Mouse (Mus musculus): ENCODE results near the gene Bhlhe23. TPM values are rescaled to one million over a fixed set of nuclear protein-coding genes. Genes with fewer than 3 reads are reported as not detected.
A peak's percentile ranks its signal among the peaks of the same experiment; 100 is the strongest.

Gene Bhlhe23
- polyA plus RNA-seq, 1 experiment from 2014 or later = not detected

GRCm38 (mm10) chr2:180809510-180809909 lies 32.8 kb upstream of the Bhlhe23 start:
- H3K4me3 ChIP-seq (ENCODE audit: low read length) = no peak overlapping the region
- H3K4me1 ChIP-seq (ENCODE audit: control insufficient read depth, insufficient read depth, low read length) = no peaks in the 10 kb centered on the region
- ATAC-seq (ENCODE audit: low FRiP score, low TSS enrichment) = no peak
- H3K4me2 ChIP-seq (replicated peaks; ENCODE audit: low read depth, low read length) = no peak overlapping the region
- no peak overlapping the region for H3K9ac ChIP-seq (ENCODE audit: low read depth, low read length)
- H3K36me3 ChIP-seq (ENCODE audit: control insufficient read depth, insufficient read depth, low read length) = no peaks in the 10 kb centered on the region
- WGBS = 76% methylated on average over 10 of the region's 10 CpGs
- H3K27ac ChIP-seq (ENCODE audit: low read depth, low read length) = no peak overlapping the region
- H3K9me3 ChIP-seq (ENCODE audit: control insufficient read depth, low read length) = no peaks in the 10 kb centered on the region
- no peaks in the 10 kb centered on the region for H3K27me3 ChIP-seq (ENCODE audit: control insufficient read depth, insufficient read depth, low read length)

DNA sequence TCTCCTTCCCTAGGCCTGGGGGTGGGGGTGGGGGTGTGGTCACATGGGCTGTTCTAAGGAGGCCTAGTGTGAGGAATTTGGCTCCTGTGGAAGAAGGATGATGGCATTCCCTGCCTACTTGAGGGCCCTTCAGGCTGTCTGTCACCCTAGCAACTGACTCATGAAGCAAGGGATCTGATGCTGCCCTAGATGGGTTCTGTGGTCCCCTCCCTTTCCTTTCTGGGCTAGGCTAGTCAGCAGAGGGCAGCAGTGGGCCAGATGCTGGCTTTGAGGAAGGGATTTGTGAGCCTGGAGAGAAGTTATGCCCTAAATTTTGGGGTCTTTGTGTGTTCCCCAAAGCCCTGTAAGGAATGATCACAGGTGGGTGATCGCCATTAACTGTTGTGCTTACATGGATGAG lies 29.3 kb upstream of the Bhlhe23 start:
- H3K27me3 ChIP-seq (ENCODE audit: control insufficient read depth, insufficient read depth, low read length) = no peaks in the 10 kb centered on the region
- H3K9me3 ChIP-seq (ENCODE audit: control insufficient read depth, low read length) = no peaks in the 10 kb centered on the region
- WGBS = 59% methylated on average over 1 of the region's 1 CpGs
- no peaks in the 10 kb centered on the region for H3K36me3 ChIP-seq (ENCODE audit: control insufficient read depth, insufficient read depth, low read length)
- H3K4me1 ChIP-seq (ENCODE audit: control insufficient read depth, insufficient read depth, low read length) = no peaks in the 10 kb centered on the region
- no peak overlapping the region for H3K4me3 ChIP-seq (ENCODE audit: low read length)
- H3K4me2 ChIP-seq (replicated peaks; ENCODE audit: low read depth, low read length) = no peak overlapping the region
- H3K27ac ChIP-seq (ENCODE audit: low read depth, low read length) = no peak overlapping the region
- no peak overlapping the region for H3K9ac ChIP-seq (ENCODE audit: low read depth, low read length)
- no peak for ATAC-seq (ENCODE audit: low FRiP score, low TSS enrichment)

- Histone ChIP-seq H3K36me3 (ENCODE audit: control insufficient read depth, insufficient read depth, low read length) (no peaks in the 10 kb centered on the region), H3K4me2 (replicated peaks; ENCODE audit: low read depth, low read length) (no peak overlapping the region), H3K9me3 (ENCODE audit: control insufficient read depth, low read length) (no peaks in the 10 kb centered on the region), H3K27ac (ENCODE audit: low read depth, low read length) (no peak overlapping the region), H3K9ac (ENCODE audit: low read depth, low read length) (no peak overlapping the region), H3K4me1 (ENCODE audit: control insufficient read depth, insufficient read depth, low read length) (no peaks in the 10 kb centered on the region), H3K27me3 (ENCODE audit: control insufficient read depth, insufficient read depth, low read length) (no peaks in the 10 kb centered on the region), H3K4me3 (ENCODE audit: low read length) (no peak overlapping the region)
- 55% methylated on average over 4 of the region's 4 CpGs for WGBS
- no peak for ATAC-seq (ENCODE audit: low FRiP score, low TSS enrichment)
Observed at GRCm38 (mm10) chr2:180796008-180796407, 19.3 kb upstream of the Bhlhe23 start.

DNA sequence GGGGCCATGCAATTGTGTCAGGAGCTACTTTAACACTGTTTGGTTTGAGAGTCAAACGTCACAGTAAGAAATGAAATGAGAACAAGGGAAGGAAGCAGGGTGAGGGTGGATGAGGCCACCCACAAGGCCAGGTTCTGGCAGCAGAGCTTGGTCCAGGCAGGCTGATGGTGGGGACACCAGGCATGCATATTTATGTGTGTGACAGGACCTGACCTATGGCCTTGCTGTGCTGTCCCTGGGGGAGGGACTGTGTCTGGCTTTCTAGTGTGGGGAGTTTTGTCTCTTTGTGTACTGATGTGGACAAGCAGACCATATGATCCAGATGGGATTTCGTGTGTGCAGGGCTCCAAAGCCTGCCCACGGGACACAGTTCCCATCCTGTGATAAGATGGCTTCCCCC lies 18.9 kb upstream of the Bhlhe23 start:
- Histone ChIP-seq H3K27ac (ENCODE audit: low read depth, low read length) (no peak overlapping the region), H3K4me3 (ENCODE audit: low read length) (no peak overlapping the region), H3K4me2 (replicated peaks; ENCODE audit: low read depth, low read length) (no peak overlapping the region), H3K36me3 (ENCODE audit: control insufficient read depth, insufficient read depth, low read length) (no peaks in the 10 kb centered on the region), H3K9ac (ENCODE audit: low read depth, low read length) (no peak overlapping the region), H3K27me3 (ENCODE audit: control insufficient read depth, insufficient read depth, low read length) (no peaks in the 10 kb centered on the region), H3K4me1 (ENCODE audit: control insufficient read depth, insufficient read depth, low read length) (no peaks in the 10 kb centered on the region), H3K9me3 (ENCODE audit: control insufficient read depth, low read length) (no peaks in the 10 kb centered on the region)
- WGBS = 62% methylated on average over 3 of the region's 3 CpGs
- no peak for ATAC-seq (ENCODE audit: low FRiP score, low TSS enrichment)

DNA sequence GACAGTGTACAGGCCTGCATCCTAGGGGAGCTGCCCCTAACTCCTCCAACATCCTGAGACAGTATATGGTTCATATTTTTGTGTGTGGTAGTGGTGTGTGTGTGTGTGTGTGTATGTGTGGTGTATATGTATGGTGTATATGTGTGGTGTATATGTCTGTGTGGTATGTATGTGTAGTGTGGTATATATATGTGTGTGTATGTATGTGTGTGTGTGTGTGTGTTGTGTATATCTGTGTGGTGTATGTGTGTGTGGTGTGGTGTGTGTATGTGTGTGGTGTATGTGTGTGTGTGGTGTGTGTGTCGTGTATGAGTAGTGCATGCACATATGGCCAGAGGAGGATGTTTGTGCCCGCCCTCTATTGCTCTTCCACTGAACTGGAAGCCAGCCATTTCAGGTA lies 17.7 kb upstream of the Bhlhe23 start:
- H3K4me2 ChIP-seq (replicated peaks; ENCODE audit: low read depth, low read length) = no peak overlapping the region

DNA sequence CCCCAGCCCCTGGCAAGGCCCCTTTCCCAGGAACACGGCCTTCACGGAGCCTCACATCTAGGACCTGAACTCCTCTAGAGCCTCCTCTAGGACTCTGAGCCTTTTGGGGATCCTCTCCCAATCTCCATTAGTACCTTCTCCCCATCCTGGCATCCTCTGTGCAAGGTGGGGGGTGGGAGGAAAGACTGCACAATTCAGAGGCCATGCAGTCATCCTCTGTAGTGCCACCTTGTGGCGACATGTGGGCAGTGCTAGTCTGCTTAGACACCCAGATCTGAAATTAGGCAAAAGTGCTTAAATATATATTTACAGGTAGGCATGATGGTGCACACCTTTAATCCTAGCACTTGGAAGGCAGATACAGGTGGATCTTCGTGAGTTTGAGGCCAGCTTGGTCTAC lies 15.0 kb upstream of the Bhlhe23 start:
- Histone ChIP-seq H3K9ac (ENCODE audit: low read depth, low read length) (no peak overlapping the region), H3K36me3 (ENCODE audit: control insufficient read depth, insufficient read depth, low read length) (no peaks in the 10 kb centered on the region), H3K4me2 (replicated peaks; ENCODE audit: low read depth, low read length) (no peak overlapping the region), H3K4me3 (ENCODE audit: low read length) (no peak overlapping the region), H3K9me3 (ENCODE audit: control insufficient read depth, low read length) (no peaks in the 10 kb centered on the region), H3K4me1 (ENCODE audit: control insufficient read depth, insufficient read depth, low read length) (no peaks in the 10 kb centered on the region), H3K27ac (ENCODE audit: low read depth, low read length) (no peak overlapping the region), H3K27me3 (ENCODE audit: control insufficient read depth, insufficient read depth, low read length) (peaks cover 9% of the 10 kb centered on the region)
- no peak for ATAC-seq (ENCODE audit: low FRiP score, low TSS enrichment)
- 45% methylated on average over 4 of the region's 4 CpGs for WGBS

More for the DNA sequence above, 17.7 kb upstream of the Bhlhe23 start:
- Histone ChIP-seq H3K4me3 (ENCODE audit: low read length) (no peak overlapping the region), H3K27ac (ENCODE audit: low read depth, low read length) (no peak overlapping the region), H3K4me1 (ENCODE audit: control insufficient read depth, insufficient read depth, low read length) (no peaks in the 10 kb centered on the region), H3K9ac (ENCODE audit: low read depth, low read length) (no peak overlapping the region), H3K36me3 (ENCODE audit: control insufficient read depth, insufficient read depth, low read length) (no peaks in the 10 kb centered on the region), H3K9me3 (ENCODE audit: control insufficient read depth, low read length) (no peaks in the 10 kb centered on the region), H3K27me3 (ENCODE audit: control insufficient read depth, insufficient read depth, low read length) (peaks cover 5% of the 10 kb centered on the region; the same call in 1 of the 2 replicates)
- WGBS = 85% methylated on average over 2 of the region's 2 CpGs
- peak; percentile 24; the same call in 1 of the 2 replicates for ATAC-seq (ENCODE audit: low FRiP score, low TSS enrichment)

- no peaks in the 10 kb centered on the region for H3K9me3 ChIP-seq (ENCODE audit: control insufficient read depth, low read length)
- peaks cover 9% of the 10 kb centered on the region for H3K27me3 ChIP-seq (ENCODE audit: control insufficient read depth, insufficient read depth, low read length)
- 17% methylated on average over 6 of the region's 7 CpGs for WGBS
- H3K4me2 ChIP-seq (replicated peaks; ENCODE audit: low read depth, low read length) = no peak overlapping the region
- H3K4me1 ChIP-seq (ENCODE audit: control insufficient read depth, insufficient read depth, low read length) = no peaks in the 10 kb centered on the region
- H3K36me3 ChIP-seq (ENCODE audit: control insufficient read depth, insufficient read depth, low read length) = no peaks in the 10 kb centered on the region
- no peak for ATAC-seq (ENCODE audit: low FRiP score, low TSS enrichment)
- H3K9ac ChIP-seq (ENCODE audit: low read depth, low read length) = no peak overlapping the region
- no peak overlapping the region for H3K27ac ChIP-seq (ENCODE audit: low read depth, low read length)
- no peak overlapping the region for H3K4me3 ChIP-seq (ENCODE audit: low read length)
Observed at GRCm38 (mm10) chr2:180788843-180789242, 12.1 kb upstream of the Bhlhe23 start.

DNA sequence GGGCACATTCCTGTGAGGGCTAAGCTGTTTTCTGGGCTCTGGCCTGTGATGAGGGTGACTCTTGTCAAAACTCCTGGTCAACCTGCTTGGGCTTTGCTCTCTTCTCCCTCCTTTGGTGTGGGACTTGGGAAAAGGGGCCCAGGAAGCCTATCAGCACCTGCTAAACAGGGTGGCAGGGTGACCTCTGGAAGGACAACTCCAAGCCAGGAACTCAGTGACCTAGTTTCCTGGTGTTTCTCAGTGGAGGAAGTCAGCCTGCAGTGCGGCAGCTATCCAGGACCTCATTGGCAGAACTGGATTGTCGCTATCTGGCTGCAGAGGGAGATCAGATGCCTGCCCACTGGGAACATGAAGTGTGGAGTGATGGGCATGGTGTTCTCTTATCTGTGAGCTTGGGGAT lies 11.7 kb upstream of the Bhlhe23 start:
- Histone ChIP-seq H3K27me3 (ENCODE audit: control insufficient read depth, insufficient read depth, low read length) (peaks cover 9% of the 10 kb centered on the region), H3K4me1 (ENCODE audit: control insufficient read depth, insufficient read depth, low read length) (no peaks in the 10 kb centered on the region), H3K9ac (ENCODE audit: low read depth, low read length) (no peak overlapping the region), H3K36me3 (ENCODE audit: control insufficient read depth, insufficient read depth, low read length) (no peaks in the 10 kb centered on the region), H3K4me2 (replicated peaks; ENCODE audit: low read depth, low read length) (no peak overlapping the region), H3K9me3 (ENCODE audit: control insufficient read depth, low read length) (no peaks in the 10 kb centered on the region), H3K4me3 (ENCODE audit: low read length) (no peak overlapping the region), H3K27ac (ENCODE audit: low read depth, low read length) (no peak overlapping the region)
- ATAC-seq (ENCODE audit: low FRiP score, low TSS enrichment) = no peak
- WGBS = 23% methylated on average over 2 of the region's 2 CpGs

DNA sequence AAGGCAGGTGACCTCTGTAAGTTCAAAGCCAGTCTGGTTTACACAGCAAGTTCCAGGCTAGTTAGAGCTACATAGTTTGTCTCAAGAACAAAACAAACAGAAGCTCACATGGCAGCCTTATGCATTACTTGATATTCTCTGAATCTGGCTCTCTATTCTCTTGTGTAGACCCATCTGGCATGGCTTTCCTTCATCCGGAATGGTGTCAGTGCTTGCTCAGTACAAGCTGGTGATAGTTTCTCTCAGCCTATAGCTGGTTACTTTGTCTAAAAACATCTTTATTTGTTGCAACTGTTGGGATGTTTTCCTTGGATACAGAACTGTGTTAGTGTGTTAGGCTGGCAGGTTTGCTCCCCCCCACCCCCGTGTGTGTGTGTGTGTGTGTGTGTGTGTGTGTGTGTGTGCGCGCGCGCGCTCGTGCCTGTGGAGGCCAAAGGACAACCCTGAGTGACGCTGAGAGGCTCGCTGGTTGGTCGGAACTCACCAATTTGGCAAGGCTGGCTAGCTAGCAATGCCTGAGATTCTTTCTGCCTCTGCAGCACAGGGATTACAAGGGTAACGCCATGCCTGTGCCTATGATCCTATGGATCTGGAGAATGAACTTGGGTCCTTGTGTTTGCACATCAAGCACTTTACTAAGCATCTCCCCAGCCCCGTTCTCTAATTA lies 11.0 kb upstream of the Bhlhe23 start:
- Histone ChIP-seq H3K9ac (ENCODE audit: low read depth, low read length) (no peak overlapping the region), H3K4me1 (ENCODE audit: control insufficient read depth, insufficient read depth, low read length) (no peaks in the 10 kb centered on the region), H3K27me3 (ENCODE audit: control insufficient read depth, insufficient read depth, low read length) (peaks cover 9% of the 10 kb centered on the region), H3K9me3 (ENCODE audit: control insufficient read depth, low read length) (no peaks in the 10 kb centered on the region), H3K27ac (ENCODE audit: low read depth, low read length) (no peak overlapping the region), H3K36me3 (ENCODE audit: control insufficient read depth, insufficient read depth, low read length) (no peaks in the 10 kb centered on the region), H3K4me3 (ENCODE audit: low read length) (no peak overlapping the region), H3K4me2 (replicated peaks; ENCODE audit: low read depth, low read length) (no peak overlapping the region)
- no peak for ATAC-seq (ENCODE audit: low FRiP score, low TSS enrichment)
- 73% methylated on average over 13 of the region's 13 CpGs for WGBS

All from kidney, embryonic 14.5 days (tissue).